Mouse (Mus musculus) layer of hippocampus, adult 9-10 months (tissue): ENCODE measurements around the gene Tgfb2.

Experiments used
- DNase-seq: peaks from one replicate; pipeline ENCODE4 v3.0.0; 2022; ENCODE audit warnings: low spot score

The Tgfb2 gene

DNA sequence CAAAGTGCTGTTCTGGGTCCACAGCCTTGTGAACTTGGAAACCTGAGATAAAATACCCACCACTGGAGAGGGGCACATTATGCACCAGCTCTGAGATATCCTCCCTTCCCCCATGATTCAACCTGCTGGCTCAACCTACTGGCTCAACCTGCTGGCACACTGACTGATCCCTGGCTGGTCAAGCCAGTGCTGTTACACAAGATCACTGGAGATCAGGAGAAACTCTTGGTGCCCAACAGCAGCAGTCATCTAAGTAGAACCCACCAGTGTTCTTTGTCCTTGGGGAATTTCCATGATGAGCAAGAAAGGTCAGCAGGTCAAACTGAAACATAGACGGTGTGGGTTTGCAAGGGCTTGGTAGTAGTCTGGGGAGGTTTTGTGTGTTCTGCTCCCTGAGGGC lies 49.6 kb downstream of the Tgfb2 start:
- no peak for DNase-seq

GRCm38 (mm10) chr1:186655096-186655495 lies 50.7 kb downstream of the Tgfb2 start:
- DNase-seq = peak; percentile 22

DNA sequence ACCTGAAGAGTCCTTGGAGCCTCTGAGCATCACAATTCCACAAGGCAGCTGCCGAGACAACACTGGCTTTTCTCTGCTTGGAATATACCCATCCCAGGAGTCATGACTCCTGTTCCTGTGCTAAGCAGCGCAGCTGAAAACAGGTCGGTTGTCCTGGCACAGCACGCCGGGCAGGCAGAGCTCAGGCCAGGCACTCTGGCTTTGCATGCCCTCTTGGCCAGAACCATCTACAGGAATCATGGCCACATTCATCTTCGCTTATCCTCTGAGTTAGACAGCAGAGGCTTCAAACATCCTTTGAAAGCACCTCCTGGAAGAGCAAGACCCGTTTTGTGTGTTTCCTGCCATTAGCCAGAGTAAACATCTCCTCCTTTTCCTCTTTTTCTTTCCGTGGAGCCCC lies 53.6 kb downstream of the Tgfb2 start:
- DNase-seq = no peak

- no peak for DNase-seq
Observed at GRCm38 (mm10) chr1:186650011-186650410, 55.8 kb downstream of the Tgfb2 start.

- no peak for DNase-seq
Observed at GRCm38 (mm10) chr1:186637304-186638213, 68.2 kb downstream of the Tgfb2 start.

- DNase-seq = no peak
Observed at GRCm38 (mm10) chr1:186635045-186635444, 70.7 kb downstream of the Tgfb2 start.

GRCm38 (mm10) chr1:186631457-186631856 lies 74.3 kb downstream of the Tgfb2 start:
- no peak for DNase-seq

GRCm38 (mm10) chr1:186630971-186631370 lies 74.8 kb downstream of the Tgfb2 start:
- no peak for DNase-seq

DNA sequence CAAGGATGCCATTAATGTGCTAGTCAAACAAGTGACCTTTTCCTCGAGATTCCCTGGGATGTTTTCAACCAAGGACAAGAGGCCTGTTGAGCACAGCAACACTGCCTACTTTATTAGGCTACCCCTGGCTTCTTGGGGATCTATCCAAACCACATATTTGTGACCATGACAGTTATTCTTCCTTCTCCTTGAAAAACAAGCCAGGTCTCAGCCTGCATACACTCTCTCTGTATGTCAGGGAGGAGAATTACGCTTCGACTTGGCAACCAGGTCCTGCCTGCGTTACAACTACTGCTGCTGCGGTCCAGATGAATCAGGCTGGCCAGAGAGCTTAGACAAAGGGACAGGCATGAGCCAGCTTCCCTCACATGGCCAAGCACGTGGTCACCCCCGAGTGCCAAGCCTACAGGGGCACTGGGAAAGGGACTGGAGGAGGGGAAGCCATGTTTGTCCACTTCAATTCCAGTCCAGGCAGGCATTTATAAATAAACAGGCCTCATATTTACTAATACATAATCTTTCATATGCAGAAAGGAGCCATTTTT lies 78.3 kb downstream of the Tgfb2 start:
- DNase-seq = no peak

- DNase-seq = no peak
Observed at GRCm38 (mm10) chr1:186624474-186624873, 81.3 kb downstream of the Tgfb2 start.

DNA sequence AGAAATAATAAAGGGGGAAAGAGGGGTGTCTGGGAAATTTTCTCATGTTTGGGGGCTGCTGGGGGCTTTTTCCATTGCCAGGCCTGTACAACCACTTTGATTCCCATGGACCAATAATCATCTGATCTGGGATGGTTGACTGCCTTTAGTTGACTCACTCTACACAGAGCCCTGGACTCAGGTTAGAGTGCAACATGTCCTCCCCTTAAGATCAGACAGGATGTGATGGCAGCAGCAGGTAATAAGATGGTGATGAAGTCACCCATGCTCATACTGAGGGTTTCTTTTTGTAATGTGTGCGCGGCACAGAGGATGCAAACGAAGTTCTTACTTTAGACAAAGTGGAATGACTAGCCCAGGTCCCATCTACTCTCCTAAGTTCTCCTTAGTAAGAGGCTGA lies 84.0 kb downstream of the Tgfb2 start:
- DNase-seq = no peak

- no peak for DNase-seq
Observed at GRCm38 (mm10) chr1:186618285-186618684, 87.5 kb downstream of the Tgfb2 start.

- no peak for DNase-seq
Observed at GRCm38 (mm10) chr1:186611371-186611770, 94.4 kb downstream of the Tgfb2 start.

GRCm38 (mm10) chr1:186610481-186610880 lies 95.3 kb downstream of the Tgfb2 start:
- no peak for DNase-seq

DNA sequence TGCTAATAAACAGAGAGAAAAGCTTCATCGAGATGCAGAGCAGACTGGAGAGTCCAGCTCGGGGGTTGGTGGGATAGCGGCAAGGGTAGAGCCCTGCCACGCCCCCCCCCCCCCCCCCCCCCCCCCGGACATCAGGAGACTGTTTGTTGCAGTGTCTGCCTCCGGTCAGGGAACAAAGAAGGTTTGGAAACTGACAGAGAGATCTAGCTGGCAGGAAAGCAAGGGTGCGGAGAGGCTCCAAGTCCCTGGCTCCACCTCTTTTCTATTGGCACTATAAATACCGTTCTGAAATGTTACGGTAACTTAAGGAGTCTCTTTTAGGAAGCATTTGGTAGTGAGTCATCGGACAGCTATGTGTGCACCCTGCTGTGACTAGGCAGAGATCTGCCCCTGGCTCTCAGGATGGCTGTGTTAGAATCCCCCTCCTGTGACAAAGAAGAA lies 96.0 kb downstream of the Tgfb2 start:
- DNase-seq = no peak

DNA sequence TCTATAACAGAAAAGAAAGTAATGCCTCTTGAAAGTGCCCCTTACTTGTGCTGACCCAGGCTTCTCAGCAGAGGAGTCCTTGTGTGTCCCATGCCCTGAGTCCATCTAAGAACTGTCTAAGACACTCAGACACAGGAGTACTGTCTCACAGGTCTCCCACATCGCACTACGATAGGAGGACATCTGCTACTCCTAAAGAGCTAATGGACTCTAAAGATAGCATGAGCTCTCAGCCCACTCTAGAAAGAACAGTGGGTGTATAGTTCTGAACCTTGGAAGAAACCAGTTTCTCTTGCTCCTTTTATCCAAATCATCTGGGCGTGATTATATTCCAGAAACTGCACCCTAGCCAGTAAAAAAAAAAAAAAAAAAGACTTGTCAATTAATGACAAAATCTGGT lies 97.7 kb downstream of the Tgfb2 start:
- DNase-seq = no peak

GRCm38 (mm10) chr1:186605635-186606034 lies 100.2 kb downstream of the Tgfb2 start:
- DNase-seq = no peak

DNA sequence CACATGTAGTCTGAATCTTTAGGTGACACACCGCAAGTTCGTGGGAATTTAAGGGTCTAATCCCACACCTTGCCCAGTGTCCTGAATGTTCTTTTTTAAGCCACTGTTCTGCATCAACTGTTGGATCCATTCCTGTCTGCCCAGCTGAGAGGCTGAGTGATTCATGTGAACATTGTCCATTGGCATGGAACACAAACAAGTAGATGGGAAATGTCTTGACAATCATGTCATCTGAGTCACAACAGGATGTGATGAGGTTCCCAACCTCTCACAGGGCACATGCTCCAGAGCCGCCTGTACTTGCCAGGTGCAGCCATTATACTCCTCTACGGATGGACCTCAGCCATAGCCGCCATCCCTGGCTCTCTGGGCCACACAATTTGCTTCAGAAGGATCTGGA lies 101.7 kb downstream of the Tgfb2 start:
- no peak for DNase-seq

DNA sequence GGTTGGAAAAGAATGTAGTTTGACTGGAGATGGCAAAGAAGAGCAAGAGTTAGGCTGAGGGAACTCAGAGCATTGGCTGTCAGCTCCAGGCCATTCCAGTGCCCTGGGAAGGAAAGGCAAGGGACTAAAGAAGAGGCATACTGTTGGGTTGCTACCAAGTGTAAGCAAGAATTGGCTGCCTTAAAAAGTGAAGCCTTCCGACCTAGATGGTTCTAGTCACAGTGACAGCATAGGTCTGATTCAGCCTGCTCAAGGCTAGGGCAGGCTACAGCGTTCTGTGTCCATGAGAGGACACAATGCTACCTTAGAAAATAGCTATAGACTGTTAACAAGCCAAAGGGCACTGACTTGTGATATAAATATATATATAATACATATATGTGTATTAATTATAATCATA lies 117.6 kb downstream of the Tgfb2 start:
- DNase-seq = no peak

- no peak for DNase-seq
Observed at GRCm38 (mm10) chr1:186587065-186587804, 118.6 kb downstream of the Tgfb2 start.

DNA sequence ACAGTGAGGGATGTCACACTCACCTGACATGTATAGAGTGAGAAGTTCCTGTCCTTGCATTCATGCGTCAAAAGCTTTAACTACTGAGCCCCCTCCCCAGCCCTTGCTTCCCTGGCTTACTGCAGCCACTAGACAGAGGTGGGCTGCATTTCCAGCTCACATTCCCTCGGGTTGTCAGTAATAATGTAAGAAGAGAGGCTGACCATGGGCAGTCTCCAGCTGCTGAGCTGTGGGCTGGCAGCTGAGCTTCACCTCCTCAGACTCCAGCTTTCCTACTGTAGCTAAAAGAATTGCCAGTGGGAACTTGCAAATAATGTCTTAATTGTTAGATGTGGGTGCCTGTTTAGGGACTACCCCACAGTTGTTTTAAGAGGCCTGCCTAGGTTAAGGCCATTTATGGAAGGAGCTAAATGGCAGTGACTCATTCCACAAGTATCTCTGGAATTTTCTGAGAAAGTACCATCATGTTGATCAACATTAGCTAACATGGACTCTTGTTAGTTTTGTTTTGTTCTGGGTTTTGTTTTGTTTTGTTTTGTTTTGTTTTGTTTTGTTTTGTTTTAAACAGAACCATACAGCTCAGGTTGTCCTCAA lies 120.1 kb downstream of the Tgfb2 start:
- DNase-seq = no peak

GRCm38 (mm10) chr1:186583933-186584332 lies 121.9 kb downstream of the Tgfb2 start:
- no peak for DNase-seq

GRCm38 (mm10) chr1:186582113-186582512 lies 123.7 kb downstream of the Tgfb2 start:
- no peak for DNase-seq
